Mouse (Mus musculus): ENCODE results near the gene Clpx. TPM values are rescaled to one million over a fixed set of nuclear protein-coding genes. Genes with fewer than 3 reads are reported as not detected.
"Not testable (repeated sequence)": the region's sequence is repeated elsewhere in the genome, so short reads cannot be mapped to it uniquely, and the experiment has no call there.

Gene Clpx
- polyA plus RNA-seq, 1 experiment from 2014 or later: 39.2 TPM

- H3K27me3 ChIP-seq: no peaks in the 10 kb centered on the region
- TF ChIP-seq CTCF (IDR thresholded peaks at IDR 0.05): no peak
- DNase-seq (ENCODE audit: low read depth, low spot score) (no peak), ATAC-seq (no peak)
- CTCF ChIA-PET: no interaction called here
- POLR2A ChIA-PET: no interaction called here
- in situ Hi-C loops (cut with MboI; ENCODE audit: low pct_unique_long_range_greater_than_20kb): no loop called here
These were observed 14.0 kb downstream of the Clpx start for GRCm38 (mm10) chr9:65308011-65308410.

GRCm38 (mm10) chr9:65312669-65313357 lies 18.8 kb downstream of the Clpx start:
- in situ Hi-C loops (cut with MboI; ENCODE audit: low pct_unique_long_range_greater_than_20kb): no loop called here
- ATAC-seq (no peak), DNase-seq (ENCODE audit: low read depth, low spot score) (no peak)
- ChIA-PET POLR2A (interaction anchor here (0.5 to 0.7 kb wide), 2 partner anchors 103 to 1555 kb away, joined by 3 to 7 read pairs; no protein-coding TSS in a partner anchor), CTCF (interaction anchor here (2.8 kb wide), 1 partner anchor 13 kb away, joined by 13 read pairs; no protein-coding TSS in a partner anchor)
- H3K27me3 ChIP-seq: no peaks in the 10 kb centered on the region
- no peak for TF ChIP-seq CTCF (IDR thresholded peaks at IDR 0.05)

- no peaks in the 10 kb centered on the region for H3K27me3 ChIP-seq
- no peak for TF ChIP-seq CTCF (IDR thresholded peaks at IDR 0.05)
- ATAC-seq (no peak), DNase-seq (ENCODE audit: low read depth, low spot score) (no peak)
- in situ Hi-C loops (cut with MboI; ENCODE audit: low pct_unique_long_range_greater_than_20kb): no loop called here
- ChIA-PET POLR2A (no interaction called here), CTCF (interaction anchor here (2.8 kb wide), 1 partner anchor 12 kb away, joined by 13 read pairs; no protein-coding TSS in a partner anchor)
These were observed 19.8 kb downstream of the Clpx start for GRCm38 (mm10) chr9:65313846-65314245.

GRCm38 (mm10) chr9:65322255-65322900 lies 28.3 kb downstream of the Clpx start:
- TF ChIP-seq CTCF (IDR thresholded peaks at IDR 0.05): no peak
- in situ Hi-C loops (cut with MboI; ENCODE audit: low pct_unique_long_range_greater_than_20kb): no loop called here
- POLR2A ChIA-PET: no interaction called here
- no peaks in the 10 kb centered on the region for H3K27me3 ChIP-seq
- CTCF ChIA-PET: no interaction called here
- ATAC-seq (no peak), DNase-seq (ENCODE audit: low read depth, low spot score) (no peak)

GRCm38 (mm10) chr9:65325971-65326370 lies 31.9 kb downstream of the Clpx start:
- ATAC-seq (no peak), DNase-seq (ENCODE audit: low read depth, low spot score) (no peak)
- TF ChIP-seq CTCF (IDR thresholded peaks at IDR 0.05): no peak
- POLR2A ChIA-PET: no interaction called here
- CTCF ChIA-PET: interaction anchor here (0.8 to 3.2 kb wide), 2 partner anchors 12 to 23 kb away, joined by 3 to 13 read pairs; no protein-coding TSS in a partner anchor
- H3K27me3 ChIP-seq: no peaks in the 10 kb centered on the region
- in situ Hi-C loops (cut with MboI; ENCODE audit: low pct_unique_long_range_greater_than_20kb): no loop called here

- in situ Hi-C loops (cut with MboI; ENCODE audit: low pct_unique_long_range_greater_than_20kb): no loop called here
- ATAC-seq: no peak
- DNase-seq (ENCODE audit: low read depth, low spot score): no peak
- POLR2A ChIA-PET: no interaction called here
- CTCF ChIA-PET: no interaction called here
- no peaks in the 10 kb centered on the region for H3K27me3 ChIP-seq
- TF ChIP-seq CTCF (IDR thresholded peaks at IDR 0.05): no peak
These were observed 33.3 kb downstream of the Clpx start for GRCm38 (mm10) chr9:65327371-65327770.

GRCm38 (mm10) chr9:65333958-65334357 lies 39.9 kb downstream of the Clpx start:
- DNase-seq (ENCODE audit: low read depth, low spot score) (no peak), ATAC-seq (no peak)
- ChIA-PET CTCF (no interaction called here), POLR2A (no interaction called here)
- in situ Hi-C loops (cut with MboI; ENCODE audit: low pct_unique_long_range_greater_than_20kb): no loop called here
- TF ChIP-seq CTCF (IDR thresholded peaks at IDR 0.05): no peak
- H3K27me3 ChIP-seq: no peaks in the 10 kb centered on the region

- in situ Hi-C loops (cut with MboI; ENCODE audit: low pct_unique_long_range_greater_than_20kb): no loop called here
- peaks cover 16% of the 10 kb centered on the region for H3K27me3 ChIP-seq
- ATAC-seq: no peak
- ChIA-PET POLR2A (no interaction called here), CTCF (no interaction called here)
- DNase-seq (ENCODE audit: low read depth, low spot score): no peak
- TF ChIP-seq CTCF (IDR thresholded peaks at IDR 0.05): no peak
These were observed 45.1 kb downstream of the Clpx start for GRCm38 (mm10) chr9:65339146-65339545.

GRCm38 (mm10) chr9:65340414-65340813 lies 46.4 kb downstream of the Clpx start:
- H3K27me3 ChIP-seq: peaks cover 16% of the 10 kb centered on the region
- ATAC-seq: no peak
- ChIA-PET CTCF (no interaction called here), POLR2A (no interaction called here)
- TF ChIP-seq CTCF (IDR thresholded peaks at IDR 0.05): no peak
- DNase-seq (ENCODE audit: low read depth, low spot score): no peak
- in situ Hi-C loops (cut with MboI; ENCODE audit: low pct_unique_long_range_greater_than_20kb): no loop called here

- ATAC-seq; CTCF ChIA-PET; DNase-seq (ENCODE audit: low read depth, low spot score); in situ Hi-C loops (cut with MboI; ENCODE audit: low pct_unique_long_range_greater_than_20kb): not testable (repeated sequence)
- H3K27me3 ChIP-seq: peaks cover 16% of the 10 kb centered on the region
- POLR2A ChIA-PET: interaction anchor here (1.2 kb wide), 1 partner anchor 50 kb away, joined by 3 read pairs; no protein-coding TSS in a partner anchor
These were observed 51.4 kb downstream of the Clpx start for GRCm38 (mm10) chr9:65345439-65345838.

- peaks cover 13% of the 10 kb centered on the region for H3K27me3 ChIP-seq
- TF ChIP-seq CTCF (IDR thresholded peaks at IDR 0.05): no peak
- ATAC-seq (peak; percentile 60), DNase-seq (ENCODE audit: low read depth, low spot score) (peak; percentile 79)
- POLR2A ChIA-PET: interaction anchor here (1.2 kb wide), 1 partner anchor 50 kb away, joined by 3 read pairs; no protein-coding TSS in a partner anchor
- in situ Hi-C loops (cut with MboI; ENCODE audit: low pct_unique_long_range_greater_than_20kb): no loop called here
- CTCF ChIA-PET: no interaction called here
These were observed 51.9 kb downstream of the Clpx start, which contains the start of gene Pdcd7 for GRCm38 (mm10) chr9:65345854-65346475. Pdcd7 (plus strand) TSS chr9:65346104.
